Comparison of ENCODE assay signal across 1 mouse cellular context in genomic region chr3:21700326-21700725, GRCm38 (mm10).
TF ChIP-seq lines count a peak whose summit lies in the region.

No protein-coding gene starts in this region.

TF ChIP-seq in MEL, 35 proteins besides CTCF, POLR2A, EP300 and RAD21 (continued from another document):
- TF ChIP-seq ZMIZ1 (IDR thresholded peaks at IDR 0.05; ENCODE audit: low read depth, low read length) (no peak), USF2 (IDR thresholded peaks at IDR 0.05; ENCODE audit: borderline replicate concordance in 1 of 2, insufficient read depth in 1 of 2, low read depth in 1 of 2, low read length in 2 of 2) (0 out of 4 replicates have a peak, but pooled peaks of 1 of the 2 experiments have one; percentile 14), HCFC1 (IDR thresholded peaks at IDR 0.05; ENCODE audit: low read depth, low read length) (no peak)
